Mouse (Mus musculus) forebrain, embryonic 15.5 days (tissue): Measurements from ENCODE around the gene Dnase2b. TPM values are rescaled to one million over a fixed set of nuclear protein-coding genes. Genes with fewer than 3 reads are reported as not detected.

Experiments
- ATAC-seq: fragments of 200-750 bp; cut with Nextera tagmentation; replicated peaks from 2 replicates; pipeline ENCODE4 v1.8.0; 2017; ENCODE audit warnings: mild to moderate bottlenecking, moderate TSS enrichment, moderate library complexity
- H3K27ac ChIP-seq: fragments of 300-500 bp; sonication (generic); replicated peaks from 2 replicates; pipeline ENCODE4 v1.5.1; 2015; ENCODE audit warnings: mild to moderate bottlenecking, inconsistent platforms
- H3K27me3 ChIP-seq: fragments of 300-500 bp; sonication (generic); 2 replicates; pipeline ENCODE4 v1.6.1; 2015; ENCODE audit warnings: inconsistent platforms
- H3K36me3 ChIP-seq: fragments of 300-500 bp; sonication (generic); 2 replicates; pipeline ENCODE4 v1.6.1; 2015; ENCODE audit warnings: mild to moderate bottlenecking, inconsistent platforms
- H3K4me1 ChIP-seq: fragments of 300-500 bp; sonication (generic); 2 replicates; pipeline ENCODE4 v1.6.1; 2015; ENCODE audit warnings: inconsistent platforms
- H3K4me2 ChIP-seq: fragments of 300-500 bp; sonication (generic); replicated peaks from 2 replicates; pipeline ENCODE4 v1.6.1; 2015; ENCODE audit warnings: mild to moderate bottlenecking, inconsistent platforms
- H3K4me3 ChIP-seq: fragments of 300-500 bp; sonication (generic); 2 replicates; pipeline ENCODE4 v1.5.1; 2015; ENCODE audit warnings: mild to moderate bottlenecking, inconsistent platforms
- H3K9ac ChIP-seq: fragments of 300-500 bp; sonication (generic); replicated peaks from 2 replicates; pipeline ENCODE4 v1.6.1; 2015; ENCODE audit warnings: mild to moderate bottlenecking, inconsistent platforms
- H3K9me3 ChIP-seq: fragments of 300-500 bp; sonication (generic); 2 replicates; pipeline ENCODE4 v1.6.1; 2016; ENCODE audit warnings: inconsistent platforms
- WGBS: fragments of 180-500 bp; shearing (Covaris S2); methylation state at CpG from one replicate; pipeline ENCODE4 v1.1.7; 2015; ENCODE audit warnings: mixed read lengths; 5-methylcytosine and 5-hydroxymethylcytosine counted together
- polyA plus RNA-seq: library from polyadenylated mRNA; unstranded; fragments of >200 nt; fragmentation: Nextera tagmentation; extraction: Ambion mirVana; gene quantifications from 2 replicates; pipeline ENCODE4 v1.2.1, GENCODE M21; 2015

Dnase2b gene
- polyA plus RNA-seq, 1 experiment from 2014 or later = not detected

DNA sequence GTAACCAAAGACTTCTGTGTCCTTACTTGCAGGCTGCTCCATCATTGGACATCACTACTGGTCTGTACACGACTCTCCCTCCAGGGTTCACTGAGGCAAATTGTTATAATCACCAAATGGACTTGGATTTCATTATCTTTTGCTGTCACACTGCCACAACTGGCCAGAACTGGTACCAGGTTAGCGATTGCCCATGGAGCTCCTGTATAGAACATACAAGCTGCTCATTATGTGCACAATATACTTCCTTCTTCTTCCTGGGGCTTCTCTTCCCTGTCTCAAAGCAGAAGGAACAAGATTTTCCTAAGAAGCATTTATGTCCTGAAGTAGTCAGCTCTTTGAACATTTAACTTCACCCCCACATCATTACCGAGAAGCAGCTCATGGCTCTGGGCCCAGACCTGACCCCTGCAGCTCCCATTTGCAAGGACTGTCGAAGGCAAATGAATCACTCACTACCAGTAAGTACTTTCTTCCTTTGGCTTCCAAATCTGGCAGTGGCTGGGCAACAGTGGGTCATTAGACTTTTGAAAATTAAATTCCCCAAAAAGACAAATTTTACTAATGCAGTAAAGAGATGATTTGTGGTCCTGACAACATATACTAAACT, 26.5 kb upstream of the Dnase2b start:
- H3K4me1 ChIP-seq = no peaks in the 10 kb centered on the region
- no peaks in the 10 kb centered on the region for H3K36me3 ChIP-seq
- no peak for ATAC-seq
- WGBS = 40% methylated on average over 4 of the region's 4 CpGs
- H3K4me2 ChIP-seq = no peak overlapping the region
- no peaks in the 10 kb centered on the region for H3K9me3 ChIP-seq
- H3K9ac ChIP-seq = no peak overlapping the region
- no peak overlapping the region for H3K27ac ChIP-seq
- H3K4me3 ChIP-seq = no peak overlapping the region
- H3K27me3 ChIP-seq = no peaks in the 10 kb centered on the region

DNA sequence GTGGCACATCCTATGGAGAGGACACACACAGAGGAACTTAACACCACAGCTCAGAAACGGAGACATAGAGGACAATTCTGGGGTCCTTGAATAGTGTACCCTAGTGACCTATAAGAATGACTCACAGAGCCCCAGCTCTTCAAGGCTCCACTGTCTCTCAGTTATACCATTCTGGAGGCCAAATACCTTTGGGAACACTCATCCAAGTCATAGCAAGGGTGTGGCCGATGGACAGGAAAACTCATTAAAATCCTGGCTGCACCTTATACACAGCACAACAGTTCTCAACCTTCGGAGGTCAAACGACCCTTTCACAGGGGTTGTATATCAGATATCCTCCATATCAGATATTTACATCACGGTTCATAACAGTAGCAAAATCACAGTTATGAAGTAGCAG, 17.1 kb upstream of the Dnase2b start:
- Histone ChIP-seq H3K9me3 (no peaks in the 10 kb centered on the region), H3K4me3 (no peak overlapping the region), H3K27ac (no peak overlapping the region), H3K4me2 (no peak overlapping the region), H3K36me3 (no peaks in the 10 kb centered on the region), H3K4me1 (no peaks in the 10 kb centered on the region), H3K9ac (no peak overlapping the region), H3K27me3 (no peaks in the 10 kb centered on the region)
- no peak for ATAC-seq
- whole genome bisulfite sequencing = 88% methylated on average over 5 of the region's 5 CpGs

DNA sequence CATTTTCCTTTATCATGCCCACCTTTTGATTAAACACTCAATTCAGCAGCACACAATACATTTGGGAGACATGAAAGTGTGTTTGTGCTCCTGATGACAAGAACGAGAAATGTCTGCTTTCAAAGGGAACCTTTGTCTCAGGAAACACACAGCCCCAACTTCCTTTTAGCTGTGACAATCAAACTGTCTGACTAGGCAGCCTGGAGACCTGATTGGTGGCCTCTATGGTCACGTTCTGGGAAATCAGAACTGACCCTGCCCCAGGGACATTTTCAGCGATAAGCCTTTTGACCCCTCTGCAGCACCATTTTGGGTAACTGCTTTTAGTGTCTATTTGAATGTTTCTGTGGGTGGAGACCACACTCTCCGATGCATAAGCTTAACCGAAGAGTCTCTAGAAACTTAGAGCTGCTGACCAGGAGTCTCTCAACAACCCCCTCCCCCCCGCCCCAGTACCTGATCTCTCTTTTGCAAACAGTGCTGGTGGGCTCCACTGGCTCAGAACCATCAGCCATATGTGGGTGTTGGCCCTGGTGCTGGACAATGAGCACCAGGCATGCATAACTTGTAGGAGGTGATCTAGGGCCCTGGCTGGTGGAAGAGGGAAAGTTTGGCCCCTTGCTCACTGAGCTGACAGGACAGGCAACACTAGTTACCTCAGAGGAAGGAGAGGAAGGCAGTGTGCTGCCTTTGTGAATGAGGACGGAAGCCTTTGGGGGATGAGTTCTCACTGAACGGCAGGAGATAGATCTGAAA, 13.0 kb upstream of the Dnase2b start:
- no peaks in the 10 kb centered on the region for H3K27me3 ChIP-seq
- no peaks in the 10 kb centered on the region for H3K9me3 ChIP-seq
- H3K9ac ChIP-seq = no peak overlapping the region
- H3K4me2 ChIP-seq = no peak overlapping the region
- WGBS = 60% methylated on average over 8 of the region's 8 CpGs
- no peaks in the 10 kb centered on the region for H3K36me3 ChIP-seq
- H3K4me3 ChIP-seq = no peak overlapping the region
- ATAC-seq = no peak
- no peak overlapping the region for H3K27ac ChIP-seq
- H3K4me1 ChIP-seq = no peaks in the 10 kb centered on the region

DNA sequence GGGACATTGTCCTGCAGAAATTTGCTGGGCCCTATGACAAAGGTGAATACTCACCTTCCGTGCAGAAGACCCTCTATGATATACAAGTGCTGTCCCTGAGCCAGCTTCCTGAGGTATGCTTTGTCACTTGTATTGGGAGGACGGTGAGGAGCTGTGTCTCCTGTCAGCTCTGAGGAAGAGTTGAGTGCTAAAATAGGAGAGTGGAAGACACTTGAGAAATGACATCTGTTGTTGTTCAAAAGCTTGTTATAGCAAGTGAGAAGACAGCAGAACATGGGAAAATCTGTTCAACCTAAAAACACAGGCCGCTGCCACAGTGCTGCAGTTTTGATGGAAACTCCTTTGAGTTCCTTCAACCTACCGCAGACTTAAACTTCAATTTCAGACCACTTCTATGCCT, 10.4 kb upstream of the Dnase2b start:
- H3K27me3 ChIP-seq = no peaks in the 10 kb centered on the region
- H3K9ac ChIP-seq = no peak overlapping the region
- WGBS = 92% methylated on average over 4 of the region's 4 CpGs
- no peak overlapping the region for H3K4me3 ChIP-seq
- no peak overlapping the region for H3K4me2 ChIP-seq
- ATAC-seq = no peak
- H3K36me3 ChIP-seq = no peaks in the 10 kb centered on the region
- peaks cover 1% of the 10 kb centered on the region; the same call in 1 of the 2 replicates for H3K4me1 ChIP-seq
- H3K27ac ChIP-seq = no peak overlapping the region
- no peaks in the 10 kb centered on the region for H3K9me3 ChIP-seq

DNA sequence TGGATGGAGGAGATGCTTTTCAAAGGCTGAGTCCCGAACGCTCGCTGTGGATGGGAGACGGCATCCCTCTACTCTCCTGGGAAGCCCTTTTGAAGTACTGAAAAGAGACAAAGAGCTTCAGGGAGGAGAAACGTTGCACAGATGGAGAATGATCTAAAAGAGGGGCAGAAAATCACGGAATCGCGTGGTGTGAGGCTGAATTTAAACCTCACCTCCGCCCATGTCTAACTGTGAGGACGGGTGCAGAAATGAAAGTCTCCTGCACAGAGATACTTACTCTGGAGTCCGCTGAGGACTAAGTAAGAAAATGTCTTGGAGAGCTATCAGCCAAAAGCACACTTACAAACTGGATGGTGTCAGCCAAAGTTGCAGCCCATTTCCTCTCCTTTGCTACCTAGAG, 6.6 kb upstream of the Dnase2b start:
- Histone ChIP-seq H3K4me3 (no peak overlapping the region), H3K36me3 (no peaks in the 10 kb centered on the region), H3K27ac (no peak overlapping the region), H3K9me3 (no peaks in the 10 kb centered on the region), H3K4me1 (peaks cover 3% of the 10 kb centered on the region; the same call in 1 of the 2 replicates), H3K4me2 (no peak overlapping the region), H3K27me3 (no peaks in the 10 kb centered on the region), H3K9ac (no peak overlapping the region)
- WGBS = 84% methylated on average over 11 of the region's 11 CpGs
- no peak for ATAC-seq

DNA sequence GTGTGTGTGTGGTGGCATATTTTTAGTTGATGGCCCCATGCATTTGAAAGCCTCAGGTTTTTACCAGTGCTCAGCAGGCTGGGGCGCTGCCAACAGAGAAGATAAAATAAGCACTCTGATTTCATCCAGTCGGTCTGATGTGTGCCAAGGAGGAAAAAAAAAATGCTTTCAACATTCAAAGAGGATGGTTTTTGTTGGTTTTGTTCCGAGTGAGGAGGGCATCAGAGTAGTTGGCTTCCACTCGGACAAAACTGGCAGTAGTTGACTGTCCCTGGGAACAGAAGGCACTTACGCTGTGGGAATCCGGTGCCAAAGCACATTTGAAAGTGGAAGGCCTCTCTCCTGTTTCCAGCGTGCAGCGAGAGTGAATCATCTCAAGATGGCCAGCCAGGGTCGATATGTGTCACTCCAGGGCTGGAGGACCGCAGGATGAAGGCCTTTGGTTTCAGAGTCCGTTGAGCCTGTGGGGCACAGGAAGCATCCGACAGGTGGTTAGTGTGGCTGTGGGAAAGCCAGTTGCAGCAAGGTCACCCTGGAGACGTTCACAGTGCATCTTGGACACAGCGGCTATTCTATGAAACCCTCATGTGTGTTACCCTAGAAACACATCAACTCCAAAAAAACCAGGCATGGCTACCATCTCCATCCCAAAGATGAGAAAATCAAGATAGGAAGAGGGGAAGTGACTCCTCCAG, 5.3 kb upstream of the Dnase2b start:
- no peak overlapping the region; the same call in 1 of the 2 replicates for H3K27ac ChIP-seq
- WGBS = 76% methylated on average over 14 of the region's 14 CpGs

GRCm38 (mm10) chr3:146620101-146620500, 4.7 kb upstream of the Dnase2b start:
- H3K27me3 ChIP-seq = no peaks in the 10 kb centered on the region

More for the DNA sequence above, 5.3 kb upstream of the Dnase2b start:
- Histone ChIP-seq H3K9me3 (no peaks in the 10 kb centered on the region), H3K4me2 (no peak overlapping the region), H3K9ac (no peak overlapping the region), H3K4me1 (peaks cover 3% of the 10 kb centered on the region; the same call in 1 of the 2 replicates), H3K27me3 (no peaks in the 10 kb centered on the region), H3K36me3 (no peaks in the 10 kb centered on the region), H3K4me3 (no peak overlapping the region)
- ATAC-seq = peak; percentile 13; the same call in 1 of the 2 replicates

DNA sequence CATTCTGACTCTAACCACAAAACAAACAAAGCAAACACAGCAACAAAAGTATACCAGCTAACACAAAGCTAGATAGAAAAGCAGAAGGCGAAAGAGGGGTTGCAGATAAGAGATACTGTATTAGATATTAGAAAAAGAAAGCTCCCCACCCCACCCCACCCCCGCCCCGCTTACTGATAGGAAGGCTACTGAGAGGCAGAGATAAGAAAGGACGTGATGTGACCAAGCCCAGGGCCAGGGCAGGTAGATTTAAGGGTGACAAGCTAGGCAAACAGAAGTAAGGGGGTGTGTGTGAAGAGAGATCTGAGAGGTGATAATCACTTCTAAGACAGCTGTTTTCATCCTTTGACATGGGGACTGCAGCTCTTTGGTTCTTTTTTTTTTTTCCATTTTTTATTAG, 3.0 kb upstream of the Dnase2b start:
- no peaks in the 10 kb centered on the region for H3K9me3 ChIP-seq
- H3K4me1 ChIP-seq = peaks cover 3% of the 10 kb centered on the region; the same call in 1 of the 2 replicates
- no peak overlapping the region for H3K4me3 ChIP-seq
- no peak overlapping the region for H3K9ac ChIP-seq
- H3K4me2 ChIP-seq = no peak overlapping the region
- 89% methylated on average over 4 of the region's 4 CpGs for WGBS
- H3K27ac ChIP-seq = no peak overlapping the region
- ATAC-seq = no peak
- H3K27me3 ChIP-seq = no peaks in the 10 kb centered on the region
- H3K36me3 ChIP-seq = no peaks in the 10 kb centered on the region

More at GRCm38 (mm10) chr3:146620101-146620500, 4.7 kb upstream of the Dnase2b start:
- Histone ChIP-seq H3K9me3 (no peaks in the 10 kb centered on the region), H3K4me1 (peaks cover 3% of the 10 kb centered on the region; the same call in 1 of the 2 replicates), H3K27ac (no peak overlapping the region), H3K36me3 (no peaks in the 10 kb centered on the region), H3K4me3 (no peak overlapping the region), H3K4me2 (no peak overlapping the region), H3K9ac (no peak overlapping the region)
- 89% methylated on average over 10 of the region's 10 CpGs for WGBS
- no peak for ATAC-seq

GRCm38 (mm10) chr3:146617946-146618345, 2.5 kb upstream of the Dnase2b start:
- Histone ChIP-seq H3K27ac (no peak overlapping the region), H3K9me3 (no peaks in the 10 kb centered on the region), H3K4me3 (no peak overlapping the region), H3K27me3 (no peaks in the 10 kb centered on the region), H3K9ac (no peak overlapping the region), H3K4me1 (peaks cover 3% of the 10 kb centered on the region; the same call in 1 of the 2 replicates), H3K36me3 (no peaks in the 10 kb centered on the region), H3K4me2 (no peak overlapping the region)
- no peak for ATAC-seq

GRCm38 (mm10) chr3:146616533-146617283, 1.3 kb upstream of the Dnase2b start:
- ATAC-seq = no peak
- Histone ChIP-seq H3K4me3 (no peak overlapping the region), H3K27ac (no peak overlapping the region), H3K9me3 (no peaks in the 10 kb centered on the region), H3K27me3 (no peaks in the 10 kb centered on the region), H3K4me2 (no peak overlapping the region), H3K9ac (no peak overlapping the region), H3K36me3 (no peaks in the 10 kb centered on the region), H3K4me1 (peaks cover 3% of the 10 kb centered on the region; the same call in 1 of the 2 replicates)
- 76% methylated on average over 5 of the region's 5 CpGs for WGBS

DNA sequence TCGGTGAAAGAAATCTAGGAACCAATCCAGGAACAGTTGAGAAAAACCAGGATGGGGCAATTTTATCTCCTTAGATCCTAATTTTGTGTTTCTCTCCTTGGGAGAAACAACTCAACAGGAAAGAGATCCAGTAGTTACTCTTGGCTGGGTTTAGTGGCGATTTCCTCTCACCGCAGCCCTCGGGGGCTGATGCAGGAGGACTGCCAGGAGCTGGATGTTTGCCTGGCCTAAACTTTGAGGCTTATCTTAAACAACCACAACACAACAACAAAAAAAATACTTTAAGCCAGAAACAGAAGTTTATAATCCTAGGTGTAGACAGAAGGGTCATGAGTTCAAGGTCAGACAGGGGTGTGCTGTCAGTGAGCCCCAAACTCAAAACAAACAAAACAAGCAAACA, 3.6 kb downstream of the Dnase2b start:
- ATAC-seq = no peak
- Histone ChIP-seq H3K27me3 (no peaks in the 10 kb centered on the region), H3K9me3 (no peaks in the 10 kb centered on the region), H3K4me1 (no peaks in the 10 kb centered on the region), H3K36me3 (no peaks in the 10 kb centered on the region), H3K27ac (no peak overlapping the region), H3K4me3 (no peak overlapping the region), H3K9ac (no peak overlapping the region), H3K4me2 (no peak overlapping the region)
- 79% methylated on average over 4 of the region's 4 CpGs for WGBS

DNA sequence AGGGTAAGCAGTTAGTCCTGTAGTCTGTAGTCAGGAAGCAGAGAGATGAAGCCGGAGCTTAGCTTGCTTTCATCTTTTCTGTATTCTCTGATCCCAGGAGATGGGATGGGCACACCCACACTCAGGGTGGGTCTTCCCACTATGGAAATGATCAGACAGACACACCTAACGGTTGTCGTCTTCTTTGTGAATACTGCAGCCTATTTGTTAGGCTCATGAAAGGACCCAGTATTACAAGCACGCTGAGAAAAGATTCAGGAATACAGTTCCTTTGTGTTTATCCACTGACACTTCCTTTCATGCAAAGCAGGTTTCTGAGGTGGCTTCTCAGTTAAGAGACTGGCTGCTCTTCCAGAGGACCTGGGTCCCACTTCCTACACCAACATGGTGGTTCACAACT, 4.1 kb downstream of the Dnase2b start:
- H3K9me3 ChIP-seq = no peaks in the 10 kb centered on the region
- no peak overlapping the region for H3K9ac ChIP-seq
- WGBS = 59% methylated on average over 4 of the region's 4 CpGs
- no peak overlapping the region for H3K4me2 ChIP-seq
- H3K4me3 ChIP-seq = no peak overlapping the region
- H3K27ac ChIP-seq = no peak overlapping the region
- no peak for ATAC-seq
- H3K27me3 ChIP-seq = no peaks in the 10 kb centered on the region
- no peaks in the 10 kb centered on the region for H3K36me3 ChIP-seq
- no peaks in the 10 kb centered on the region for H3K4me1 ChIP-seq
